Mouse (Mus musculus): ENCODE data around the gene Cdc25a.

The Cdc25a gene

GRCm38 (mm10) chr9:109892651-109893250 lies 17.4 kb downstream of the Cdc25a start:
- peak; percentile 72 to 90 for DNase-seq (ENCODE audit: low spot score in 2 of 2)

DNA sequence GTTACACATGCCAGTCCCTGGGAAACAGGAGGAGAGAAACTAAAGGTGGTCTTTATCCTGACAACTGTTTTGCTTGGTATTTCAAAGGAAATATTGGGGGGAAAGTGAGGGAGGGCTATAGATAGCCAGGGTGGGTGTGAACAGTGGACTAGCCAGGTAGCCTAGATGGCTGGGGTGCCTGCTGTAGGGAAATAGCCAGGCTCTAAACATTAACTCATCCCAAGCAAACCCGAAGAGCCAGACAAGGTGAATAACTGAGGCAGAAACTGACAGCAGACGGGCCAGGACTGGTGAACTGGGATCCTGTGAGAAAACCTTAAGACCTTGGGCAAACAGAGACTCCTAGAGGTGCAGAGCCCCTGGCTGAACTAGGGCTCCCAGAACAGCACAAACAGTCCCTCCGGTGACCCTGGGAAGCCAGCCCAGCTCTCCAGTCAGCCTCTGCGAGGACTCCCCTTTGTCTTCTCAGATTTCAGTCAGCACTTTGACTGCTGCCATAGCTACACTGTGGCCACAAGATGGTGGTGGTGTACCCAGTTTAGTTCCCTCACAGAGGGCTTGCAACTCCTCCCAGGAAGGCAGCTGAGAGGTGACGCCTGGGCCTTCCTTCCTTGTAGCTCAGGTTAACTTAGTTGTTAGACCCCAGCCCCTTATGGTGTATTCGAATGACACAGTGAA lies 19.2 kb downstream of the Cdc25a start:
- DNase-seq (ENCODE audit: low spot score in 2 of 2) = peak; percentile 45 to 70

- DNase-seq (ENCODE audit: low spot score in 2 of 2) = no peak
These were observed 20.2 kb downstream of the Cdc25a start for GRCm38 (mm10) chr9:109895593-109895992.

GRCm38 (mm10) chr9:109896253-109897150 lies 21.1 kb downstream of the Cdc25a start:
- DNase-seq (ENCODE audit: low spot score in 2 of 2) = no peak

- no peak for DNase-seq (ENCODE audit: low spot score in 2 of 2)
These were observed 22.6 kb downstream of the Cdc25a start for GRCm38 (mm10) chr9:109898027-109898426.

DNA sequence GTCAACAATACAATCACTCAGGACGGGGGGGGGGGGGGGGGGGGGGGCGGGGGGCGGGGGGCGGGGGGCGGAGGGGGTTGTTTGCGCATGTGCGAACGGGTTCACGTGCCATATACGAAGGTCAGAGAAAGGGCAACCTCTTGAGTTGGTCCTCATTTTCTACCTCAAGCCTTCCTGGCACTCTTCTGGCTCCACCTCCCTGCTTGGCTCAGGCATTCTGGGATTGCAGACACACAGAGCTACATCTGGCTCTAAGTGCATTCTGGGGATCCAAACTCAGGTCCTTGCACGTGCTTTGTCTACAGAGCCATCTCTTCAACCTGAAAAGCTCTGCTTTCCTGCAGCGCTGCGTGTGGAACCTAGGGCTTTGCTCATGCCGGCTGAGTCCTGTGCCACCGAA lies 24.0 kb downstream of the Cdc25a start:
- DNase-seq (ENCODE audit: low spot score in 2 of 2) = no peak

DNA sequence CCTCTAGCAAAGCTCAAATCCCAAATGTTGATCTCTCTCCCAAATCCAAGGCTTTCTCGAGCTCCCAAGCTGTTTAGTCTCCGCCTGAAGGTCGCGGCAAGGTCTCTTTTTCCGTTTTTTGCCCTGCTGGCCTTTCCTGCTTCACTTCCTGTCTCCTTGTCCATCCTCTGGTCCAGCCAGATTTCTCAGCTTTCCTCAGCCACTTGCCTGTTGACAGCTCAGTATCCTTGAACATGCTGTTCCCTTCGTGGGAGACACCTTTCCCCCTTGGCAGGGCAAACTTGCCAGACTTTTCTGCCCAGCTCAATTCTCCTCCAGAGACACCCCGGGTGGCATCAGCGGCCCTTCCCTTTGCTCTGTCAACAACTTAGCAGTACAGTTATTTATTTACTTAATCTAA lies 24.4 kb downstream of the Cdc25a start:
- peak in 1 of 2 experiments; percentile 52 for DNase-seq (ENCODE audit: low spot score in 2 of 2)

DNA sequence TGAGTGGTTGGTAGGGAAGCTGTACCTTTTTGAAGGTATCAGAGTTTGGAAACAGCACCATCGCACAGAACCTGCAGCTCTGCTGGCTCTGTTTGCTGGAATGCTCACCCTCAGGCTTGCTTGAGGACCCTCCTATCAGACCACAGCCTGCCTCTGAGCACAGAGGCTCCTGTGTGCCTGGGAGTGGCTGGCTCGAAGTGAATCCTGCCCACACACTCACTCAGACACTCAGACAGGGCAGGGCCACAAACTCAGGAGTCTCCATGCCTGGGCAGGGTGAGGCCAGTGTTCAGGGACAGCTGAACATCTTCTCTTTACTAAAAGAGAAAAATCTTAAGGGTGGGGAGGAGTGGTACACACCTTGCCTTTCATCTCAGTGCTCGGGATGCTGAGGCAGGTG lies 25.2 kb downstream of the Cdc25a start:
- peak in 1 of 2 experiments; percentile 54 for DNase-seq (ENCODE audit: low spot score in 2 of 2)

GRCm38 (mm10) chr9:109902246-109902645 lies 26.9 kb downstream of the Cdc25a start:
- no peak for DNase-seq (ENCODE audit: low spot score in 2 of 2)

DNA sequence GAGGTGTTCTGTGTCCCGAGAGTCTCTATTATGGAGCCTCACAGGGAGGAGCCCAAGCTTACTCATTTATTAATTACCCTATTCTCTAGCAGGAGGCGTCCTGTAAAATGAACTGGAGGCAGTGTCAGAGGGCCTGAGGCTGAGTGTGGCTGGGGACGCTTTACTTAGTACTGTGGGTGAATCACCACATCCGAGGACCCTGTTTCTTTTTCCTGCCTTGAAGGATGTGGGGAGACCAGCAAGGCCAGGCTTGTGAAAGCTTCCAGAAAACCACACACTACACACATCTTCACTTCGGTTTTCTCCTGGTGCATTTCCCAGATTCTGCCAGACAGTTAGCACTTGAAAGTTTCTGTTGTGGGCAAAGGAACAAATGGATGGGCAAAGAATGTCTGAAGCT lies 27.4 kb downstream of the Cdc25a start:
- no peak for DNase-seq (ENCODE audit: low spot score in 2 of 2)

DNA sequence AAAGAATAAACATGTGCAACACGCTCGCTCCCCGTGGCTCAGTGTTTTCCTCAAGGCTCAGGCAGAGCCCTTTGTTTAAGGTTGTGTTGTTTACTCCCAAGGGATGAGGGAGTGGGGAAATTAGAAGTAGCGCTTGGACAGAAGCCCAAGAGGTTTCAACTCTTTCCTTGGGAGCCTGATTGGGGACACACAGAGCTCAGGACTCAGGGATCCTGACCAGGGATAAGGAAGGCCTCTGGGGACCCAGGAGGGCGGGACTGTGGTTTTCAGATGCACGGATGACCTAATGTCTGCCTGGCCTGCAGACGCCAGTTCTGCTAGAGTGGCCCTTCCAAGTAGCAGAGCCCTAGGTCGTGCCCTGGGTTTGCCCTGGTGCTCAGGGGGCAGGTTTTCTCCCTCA lies 31.9 kb downstream of the Cdc25a start:
- DNase-seq (ENCODE audit: low spot score in 2 of 2) = no peak

GRCm38 (mm10) chr9:109907774-109908465 lies 32.5 kb downstream of the Cdc25a start:
- DNase-seq (ENCODE audit: low spot score in 2 of 2) = no peak

DNA sequence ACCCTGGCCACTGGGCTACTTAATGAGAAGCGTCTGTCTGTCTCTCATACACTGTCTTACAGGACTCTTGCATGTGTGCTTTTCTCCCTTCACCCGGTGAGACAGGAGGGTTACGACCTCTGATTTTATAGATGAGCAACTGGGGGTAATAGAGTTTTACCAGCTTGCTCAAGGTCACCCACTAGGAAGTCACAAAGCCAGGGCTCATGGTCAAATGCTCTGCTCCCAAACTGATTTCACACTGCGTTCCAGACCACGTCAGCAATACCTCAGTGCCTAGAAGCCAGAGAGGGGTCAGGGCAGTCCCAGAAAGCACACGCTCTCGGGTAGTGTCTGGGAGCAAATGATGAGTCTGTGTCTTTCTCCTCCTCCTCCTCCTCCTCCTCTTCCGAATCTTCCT lies 33.7 kb downstream of the Cdc25a start:
- DNase-seq (ENCODE audit: low spot score in 2 of 2) = no peak

DNA sequence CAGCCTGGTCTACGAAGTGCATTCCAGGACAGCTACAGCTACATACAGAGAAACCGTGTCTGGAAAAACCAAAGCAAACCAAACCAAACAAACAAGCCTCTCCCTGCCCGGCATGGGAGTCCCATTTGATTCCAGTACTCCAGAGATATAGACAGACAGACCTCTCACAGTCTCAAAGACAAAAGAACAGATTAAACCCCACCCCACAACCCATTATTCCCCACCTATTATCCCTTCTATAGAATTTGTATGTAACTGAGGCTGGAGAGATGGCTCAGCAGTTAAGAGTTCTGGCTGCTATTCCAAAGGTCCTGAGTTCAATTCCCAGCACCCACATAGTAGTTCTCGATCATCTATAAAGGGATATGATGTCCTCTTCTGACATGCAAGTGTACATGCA lies 34.5 kb downstream of the Cdc25a start:
- DNase-seq (ENCODE audit: low spot score in 2 of 2) = no peak

DNA sequence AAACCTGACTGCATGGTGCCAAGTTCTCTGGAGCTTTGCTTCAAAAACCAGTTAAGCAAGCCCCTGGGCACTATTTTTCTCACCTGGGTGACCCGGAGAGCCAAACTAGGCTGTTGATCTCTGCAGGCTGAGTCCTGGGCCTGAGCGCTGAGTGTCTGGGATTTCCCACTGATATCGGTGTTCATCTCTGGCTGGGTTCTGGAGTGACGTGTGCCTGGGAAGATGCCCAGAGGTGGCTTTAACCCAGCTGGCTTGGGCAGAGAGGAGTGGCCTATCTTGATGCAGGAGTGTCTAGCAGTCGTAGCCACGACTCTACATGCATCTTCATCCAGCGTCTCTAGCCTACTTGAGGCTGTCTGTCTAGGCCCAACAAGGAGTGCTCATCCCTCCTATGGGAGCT lies 36.4 kb downstream of the Cdc25a start:
- no peak for DNase-seq (ENCODE audit: low spot score in 2 of 2)

GRCm38 (mm10) chr9:109914269-109914926 lies 39.0 kb downstream of the Cdc25a start:
- DNase-seq (ENCODE audit: low spot score in 2 of 2) = peak; percentile 25 to 55

DNA sequence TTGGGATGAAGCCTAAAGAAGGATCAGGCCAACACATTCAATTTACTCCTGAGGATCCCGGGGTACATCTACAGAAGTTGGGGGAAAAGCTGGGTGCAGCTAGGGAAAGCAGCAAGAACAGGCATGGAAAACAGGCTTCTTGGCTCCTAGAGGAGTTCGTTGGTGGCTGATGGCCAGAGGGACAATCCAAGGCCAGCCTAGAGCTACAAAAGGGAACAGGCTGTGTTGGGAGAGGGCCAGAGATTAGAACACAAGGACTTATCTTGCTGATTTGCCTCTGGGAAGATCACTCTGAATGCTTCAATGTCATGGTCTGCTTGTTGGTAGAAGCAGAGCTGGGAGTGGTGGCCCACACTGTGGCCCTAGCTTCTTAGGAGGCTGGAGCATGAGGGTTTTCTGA lies 42.6 kb downstream of the Cdc25a start:
- DNase-seq (ENCODE audit: low spot score in 2 of 2) = no peak

DNA sequence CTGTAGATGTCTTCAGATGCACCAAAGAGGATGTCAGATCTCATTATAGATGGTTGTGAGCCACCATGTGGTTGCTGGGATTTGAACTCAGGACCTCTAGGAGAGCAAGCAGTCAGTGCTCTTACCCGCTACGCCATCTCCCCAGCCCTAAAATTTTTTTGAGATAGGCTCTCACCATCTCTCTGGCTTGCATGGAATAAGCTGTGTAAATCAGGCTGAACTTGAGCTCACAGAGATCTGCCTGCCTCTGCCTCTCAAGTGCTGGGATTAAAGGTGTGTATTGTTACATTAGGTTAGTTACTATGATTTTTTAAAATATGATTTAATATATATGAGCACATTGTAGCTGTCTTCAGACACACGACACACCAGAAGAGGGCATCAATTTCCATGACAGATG lies 53.8 kb downstream of the Cdc25a start:
- no peak for DNase-seq (ENCODE audit: low spot score in 2 of 2)

- DNase-seq (ENCODE audit: low spot score in 2 of 2) = no peak
These were observed 54.7 kb downstream of the Cdc25a start for GRCm38 (mm10) chr9:109930063-109930462.

GRCm38 (mm10) chr9:109930752-109931151 lies 55.4 kb downstream of the Cdc25a start:
- DNase-seq (ENCODE audit: low spot score in 2 of 2) = no peak
